Mouse (Mus musculus) MEL (cell line): ENCODE measurements around the gene Fbxw8.

Source experiments
- EP300 ChIP-seq, 2 experiments: IDR thresholded peaks; 2 replicates each; pipeline ENCODE4 v1.6.1; 2011; ENCODE audit warnings: improper control_type of control experiment in 2 of 2, low read length in 2 of 2, low read depth in 1 of 2, mild to moderate bottlenecking in 1 of 2
- GABPA ChIP-seq: IDR thresholded peaks from 2 replicates; pipeline ENCODE4 v1.6.1; 2012; ENCODE audit warnings: low read depth, mild to moderate bottlenecking, inconsistent platforms, low read length, improper control_type of control experiment, moderate library complexity
- POLR2A ChIP-seq, 2 experiments: IDR thresholded peaks; 2 replicates each; pipeline ENCODE4 v1.6.1; 2011 to 2012; ENCODE audit warnings: low read length in 2 of 2, mild to moderate bottlenecking in 2 of 2, control low read depth in 1 of 2, improper control_type of control experiment in 1 of 2, low read depth in 1 of 2, moderate library complexity in 1 of 2; ENCODE audit not compliant: control insufficient read depth in 1 of 2, insufficient read depth in 1 of 2, poor library complexity in 1 of 2

GRCm38 (mm10) chr5:118048412-118048811 is 106.9 kb downstream of the Fbxw8 start:
- TF ChIP-seq POLR2A (IDR thresholded peaks at IDR 0.05; ENCODE audit: control insufficient read depth in 1 of 2, insufficient read depth in 1 of 2, low read depth in 1 of 2, low read length in 2 of 2, poor library complexity in 1 of 2) (no peak), EP300 (IDR thresholded peaks at IDR 0.05; ENCODE audit: low read depth in 1 of 2, low read length in 2 of 2) (no peak), GABPA (no peak)
